Mouse (Mus musculus) forebrain, postnatal 0 days (tissue): Measurements from ENCODE around the gene Rad9a. TPM values are rescaled to one million over a fixed set of nuclear protein-coding genes. Genes with fewer than 3 reads are reported as not detected.
A peak's percentile ranks its signal among the peaks of the same experiment; 100 is the strongest.

Experiments
- ATAC-seq: fragments of 200-750 bp; cut with Nextera tagmentation; 2 replicates; pipeline ENCODE4 v1.8.0; 2017; ENCODE audit warnings: mild to moderate bottlenecking, moderate library complexity
- DNase-seq: peaks from one replicate; pipeline ENCODE4 v3.0.0-alpha.2; 2015
- H3K27ac ChIP-seq: fragments of 300-500 bp; sonication (generic); 2 replicates; pipeline ENCODE4 v1.5.1; 2014; ENCODE audit warnings: low read depth, mild to moderate bottlenecking, antibody characterized with exemption, low read length, moderate library complexity, mixed read lengths
- H3K27me3 ChIP-seq: fragments of 300-500 bp; sonication (generic); 2 replicates; pipeline ENCODE4 v1.6.1; 2014; ENCODE audit warnings: mild to moderate bottlenecking, low read length, mixed read lengths; ENCODE audit not compliant: insufficient read depth
- H3K36me3 ChIP-seq: fragments of 300-500 bp; sonication (generic); 2 replicates; pipeline ENCODE4 v1.6.1; 2014; ENCODE audit warnings: mild to moderate bottlenecking, moderate library complexity; ENCODE audit not compliant: insufficient read depth
- H3K4me1 ChIP-seq: fragments of 300-500 bp; sonication (generic); 2 replicates; pipeline ENCODE4 v1.6.1; 2014; ENCODE audit warnings: antibody characterized with exemption; ENCODE audit not compliant: insufficient read depth
- H3K4me2 ChIP-seq: fragments of 300-500 bp; sonication (generic); 2 replicates; pipeline ENCODE4 v1.6.1; 2014; ENCODE audit warnings: low read depth, mild to moderate bottlenecking, moderate library complexity
- H3K4me3 ChIP-seq: fragments of 300-500 bp; sonication (generic); 2 replicates; pipeline ENCODE4 v1.5.1; 2014; ENCODE audit warnings: low read depth, low read length, mixed read lengths
- H3K9ac ChIP-seq: fragments of 300-500 bp; sonication (generic); 2 replicates; pipeline ENCODE4 v1.6.1; 2014; ENCODE audit warnings: mild to moderate bottlenecking
- H3K9me3 ChIP-seq: fragments of 300-500 bp; sonication (generic); 2 replicates; pipeline ENCODE4 v1.6.1; 2016; ENCODE audit warnings: low read length
- CTCF ChIP-seq: sonication (generic); IDR thresholded peaks from 2 replicates; pipeline ENCODE4 v1.5.1; 2016; ENCODE audit warnings: antibody characterized with exemption, control low read depth, low read depth
- WGBS: fragments of 180-500 bp; shearing (Covaris S2); extraction: QIAGEN DNeasy Blood & Tissue Kit; methylation state at CpG from one replicate; pipeline ENCODE4 v1.1.7; 2014; 5-methylcytosine and 5-hydroxymethylcytosine counted together
- polyA plus RNA-seq: library from polyadenylated mRNA; unstranded; fragments of >200 nt; fragmentation: Nextera tagmentation; extraction: Ambion mirVana; gene quantifications from 2 replicates; pipeline ENCODE4 v1.2.1, GENCODE M21; 2015
- total RNA-seq: library from RNA; depleted of rRNA; stranded (reverse); fragments of >200 nt; gene quantifications from 2 replicates; pipeline ENCODE4 v1.2.3, GENCODE M21; 2014

Rad9a gene
- total and polyA plus RNA-seq, 2 experiments from 2014 or later = 16.4 to 16.5 TPM

- DNase-seq = no peak
- no peak overlapping the region for H3K9ac ChIP-seq
- no peak overlapping the region for H3K27ac ChIP-seq
- peaks cover 18% of the 10 kb centered on the region for H3K4me1 ChIP-seq
- no peak overlapping the region for H3K4me3 ChIP-seq
- TF ChIP-seq CTCF = no peak
- no peaks in the 10 kb centered on the region for H3K27me3 ChIP-seq
- H3K36me3 ChIP-seq = no peaks in the 10 kb centered on the region
- H3K4me2 ChIP-seq = no peak overlapping the region
- ATAC-seq = no peak
- no peaks in the 10 kb centered on the region for H3K9me3 ChIP-seq
- WGBS = 74% methylated on average over 9 of the region's 9 CpGs
Observed at GRCm38 (mm10) chr19:4166678-4167476, 34.6 kb downstream of the Rad9a start.

- Histone ChIP-seq H3K4me1 (peaks cover 12% of the 10 kb centered on the region), H3K27ac (no peak overlapping the region), H3K27me3 (no peaks in the 10 kb centered on the region), H3K9me3 (no peaks in the 10 kb centered on the region), H3K4me3 (no peak overlapping the region), H3K36me3 (peaks cover 14% of the 10 kb centered on the region), H3K9ac (no peak overlapping the region), H3K4me2 (no peak overlapping the region)
- 83% methylated on average over 2 of the region's 2 CpGs for WGBS
- DNase-seq = no peak
- no peak for ATAC-seq
- TF ChIP-seq CTCF = no peak
Observed at GRCm38 (mm10) chr19:4164721-4165120, 36.7 kb downstream of the Rad9a start.

GRCm38 (mm10) chr19:4164100-4164499, 37.4 kb downstream of the Rad9a start:
- WGBS = 86% methylated on average over 3 of the region's 3 CpGs
- Histone ChIP-seq H3K4me3 (no peak overlapping the region), H3K4me2 (no peak overlapping the region), H3K27me3 (no peaks in the 10 kb centered on the region), H3K9ac (no peak overlapping the region), H3K4me1 (peaks cover 11% of the 10 kb centered on the region), H3K27ac (no peak overlapping the region), H3K36me3 (peaks cover 21% of the 10 kb centered on the region), H3K9me3 (no peaks in the 10 kb centered on the region)
- ATAC-seq (no peak), DNase-seq (no peak)
- no peak for TF ChIP-seq CTCF

GRCm38 (mm10) chr19:4163543-4163887, 37.9 kb downstream of the Rad9a start:
- Histone ChIP-seq H3K9me3 (no peaks in the 10 kb centered on the region), H3K27ac (peak overlapping the region; percentile 84), H3K9ac (peak overlapping the region; percentile 71), H3K36me3 (peaks cover 26% of the 10 kb centered on the region), H3K27me3 (no peaks in the 10 kb centered on the region), H3K4me1 (peaks cover 11% of the 10 kb centered on the region), H3K4me2 (peak overlapping the region; percentile 96), H3K4me3 (peak overlapping the region; percentile 57)
- ATAC-seq = no peak; the same call in 1 of the 2 replicates
- DNase-seq = no peak
- no peak for TF ChIP-seq CTCF
- WGBS = 32% methylated on average over 4 of the region's 4 CpGs

GRCm38 (mm10) chr19:4162646-4163542, 38.6 kb downstream of the Rad9a start, which contains the start of gene Rps6kb2:
TSS of gene Rps6kb2 (minus strand) at chr19:4163354.
- WGBS = 8% methylated on average over 42 of the region's 42 CpGs
- Histone ChIP-seq H3K27me3 (no peaks in the 10 kb centered on the region), H3K4me2 (peak within 1 kb of the TSS; percentile 96), H3K4me3 (peak within 1 kb of the TSS; percentile 57), H3K36me3 (peaks cover 33% of the 10 kb centered on the region), H3K4me1 (peaks cover 11% of the 10 kb centered on the region), H3K27ac (peak within 1 kb of the TSS; percentile 84), H3K9me3 (no peaks in the 10 kb centered on the region), H3K9ac (peak within 1 kb of the TSS; percentile 71)
- TF ChIP-seq CTCF = no peak
- ATAC-seq = peak; percentile 97
- peak; percentile 98 for DNase-seq

GRCm38 (mm10) chr19:4159049-4159448, 42.4 kb downstream of the Rad9a start:
- no peak overlapping the region for H3K4me3 ChIP-seq
- no peak overlapping the region for H3K4me2 ChIP-seq
- ATAC-seq (no peak), DNase-seq (no peak)
- H3K27me3 ChIP-seq = no peaks in the 10 kb centered on the region
- H3K9ac ChIP-seq = no peak overlapping the region
- H3K9me3 ChIP-seq = no peaks in the 10 kb centered on the region
- peaks cover 55% of the 10 kb centered on the region for H3K36me3 ChIP-seq
- no peak for TF ChIP-seq CTCF
- H3K27ac ChIP-seq = no peak overlapping the region
- WGBS = 96% methylated on average over 8 of the region's 8 CpGs
- H3K4me1 ChIP-seq = peaks cover 11% of the 10 kb centered on the region

GRCm38 (mm10) chr19:4156771-4157170, 44.7 kb downstream of the Rad9a start:
- 89% methylated on average over 12 of the region's 12 CpGs for WGBS
- ATAC-seq = no peak
- H3K4me1 ChIP-seq = no peaks in the 10 kb centered on the region
- no peak for TF ChIP-seq CTCF
- no peaks in the 10 kb centered on the region for H3K9me3 ChIP-seq
- H3K4me3 ChIP-seq = no peak overlapping the region
- H3K9ac ChIP-seq = no peak overlapping the region
- DNase-seq = no peak
- peaks cover 61% of the 10 kb centered on the region for H3K36me3 ChIP-seq
- H3K27ac ChIP-seq = no peak overlapping the region
- no peaks in the 10 kb centered on the region for H3K27me3 ChIP-seq
- no peak overlapping the region for H3K4me2 ChIP-seq
